Mouse (Mus musculus) erythroblast, embryonic 14.5 days (primary cell): ENCODE data around the gene Thrap3.

Experiments used
- GATA1 ChIP-seq: IDR thresholded peaks from 2 replicates; pipeline ENCODE4 v1.6.1; 2012; ENCODE audit warnings: low read length, inconsistent platforms, mixed read lengths
- TAL1 ChIP-seq: IDR thresholded peaks from 3 replicates; pipeline ENCODE4 v1.6.1; 2012; ENCODE audit warnings: low read length, inconsistent platforms, mixed read lengths

DNA sequence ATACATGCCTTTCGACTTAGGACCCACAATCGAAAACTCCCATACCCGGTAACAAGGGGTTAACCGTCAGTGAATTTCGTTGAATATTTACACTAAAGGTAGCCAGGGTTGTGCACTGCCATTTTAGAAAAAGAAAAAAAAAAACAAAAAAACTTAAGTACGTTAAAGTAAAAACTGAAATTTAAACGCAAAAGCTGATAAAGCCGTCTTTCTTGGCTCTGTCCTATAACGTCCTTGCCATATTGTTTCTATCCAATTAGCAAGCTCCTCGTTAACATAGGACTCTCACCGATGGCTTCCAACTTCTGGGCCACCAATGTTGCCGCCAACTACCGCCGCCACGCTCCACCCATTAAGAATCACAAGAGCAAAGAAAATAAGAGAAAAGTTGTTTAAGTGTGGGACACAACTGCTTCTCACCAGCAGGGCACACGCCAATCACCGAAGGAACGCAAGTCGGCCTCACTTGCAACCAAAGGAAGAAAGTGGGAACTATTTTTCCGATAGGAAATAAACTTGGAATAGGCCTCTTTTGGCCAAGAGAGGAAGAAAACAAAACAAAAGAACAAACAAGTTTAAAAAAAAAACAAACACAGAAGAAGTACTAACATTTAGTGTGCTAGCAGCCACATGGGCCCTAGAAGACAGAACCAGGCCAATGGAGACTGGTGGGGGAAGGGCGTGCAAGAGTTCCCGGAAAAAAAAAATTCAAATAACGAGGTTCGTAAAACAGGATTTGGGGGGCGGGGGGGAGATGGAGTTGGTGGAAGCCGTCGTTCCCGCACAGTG lies 852 bp downstream of the Thrap3 start:
- TF ChIP-seq GATA1 (no peak), TAL1 (no peak)
